Mouse (Mus musculus) spleen, postnatal 10 days (tissue): ENCODE data around the gene Fgfr2.

Experiments used
- DNase-seq, 2 experiments: peaks; one replicate each; pipeline ENCODE4 v3.0.0; 2021 to 2022; ENCODE audit warnings: low spot score in 2 of 2

Gene Fgfr2

DNA sequence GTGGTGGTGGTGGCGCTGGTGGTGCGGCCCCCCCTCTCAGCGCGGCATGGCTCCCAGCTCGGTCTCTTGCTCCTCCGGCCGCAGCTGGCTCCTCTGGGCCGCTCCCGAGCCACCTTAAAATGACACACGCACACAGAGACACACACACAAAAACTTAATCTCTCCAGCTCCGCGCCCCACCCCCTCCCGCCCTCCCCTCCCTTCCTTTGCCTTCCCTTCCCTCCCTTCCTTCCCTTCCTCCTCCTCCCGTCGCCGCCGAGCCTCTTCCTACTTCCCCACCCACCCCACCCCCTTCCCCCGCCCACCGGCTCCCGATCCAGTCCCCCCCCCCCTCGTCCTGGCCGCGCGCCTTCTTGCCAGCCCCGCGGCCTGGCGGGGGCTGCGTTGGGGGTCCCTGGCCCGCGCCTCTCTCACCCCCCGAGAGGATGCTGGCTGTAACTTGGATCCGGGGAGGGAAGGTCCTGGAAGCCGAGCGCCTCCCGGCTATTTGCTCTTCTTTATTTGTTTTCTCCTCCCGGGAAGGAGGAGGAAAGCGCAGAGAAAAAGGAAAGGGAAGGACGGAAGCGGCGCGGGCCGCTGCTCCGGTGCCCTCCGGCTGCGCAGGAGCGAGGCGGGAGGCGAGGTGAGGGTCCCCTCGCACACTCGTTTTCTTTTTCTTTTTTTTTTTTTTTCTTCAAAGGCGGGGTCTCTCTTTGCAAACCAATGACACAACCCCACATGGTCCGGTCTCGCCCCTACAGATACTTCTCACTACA is at the start of gene Fgfr2:
TSS of gene Fgfr2 (minus strand) at position 107 of the 755 bp plus-strand sequence.
- peak; percentile 14 to 37 for DNase-seq

DNA sequence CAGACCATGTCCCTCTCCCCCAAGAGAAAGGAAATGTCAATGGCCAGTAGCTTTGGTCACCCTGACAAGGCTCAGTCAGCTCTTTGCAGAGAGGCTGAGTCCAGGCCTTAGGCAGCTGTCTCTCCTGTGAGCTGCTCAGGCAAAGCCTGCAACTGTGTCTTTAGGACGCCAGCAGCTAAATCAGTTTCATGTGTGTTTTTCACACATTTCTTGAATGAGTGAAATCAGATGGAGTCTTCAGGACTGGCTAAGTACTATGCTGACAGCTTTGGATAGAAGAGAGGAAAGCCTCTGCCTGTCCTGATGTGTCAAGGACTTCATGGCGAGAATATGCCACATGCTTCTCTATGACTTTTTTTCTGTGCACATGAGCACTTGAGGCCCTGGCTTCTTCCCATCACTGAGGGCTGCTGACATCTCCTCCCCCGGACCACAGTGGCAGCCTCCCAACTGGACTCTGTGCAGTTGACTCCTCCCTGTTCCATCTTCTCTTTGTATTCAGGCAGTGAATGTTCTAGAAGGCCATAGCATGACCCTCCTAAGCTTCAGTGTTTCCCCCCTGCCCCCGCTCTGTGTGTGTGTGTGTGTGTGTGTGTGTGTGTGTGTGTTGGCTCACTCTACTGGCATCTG is 48.4 kb upstream of the Fgfr2 start:
- peak in 1 of 2 experiments; percentile 29 for DNase-seq

DNA sequence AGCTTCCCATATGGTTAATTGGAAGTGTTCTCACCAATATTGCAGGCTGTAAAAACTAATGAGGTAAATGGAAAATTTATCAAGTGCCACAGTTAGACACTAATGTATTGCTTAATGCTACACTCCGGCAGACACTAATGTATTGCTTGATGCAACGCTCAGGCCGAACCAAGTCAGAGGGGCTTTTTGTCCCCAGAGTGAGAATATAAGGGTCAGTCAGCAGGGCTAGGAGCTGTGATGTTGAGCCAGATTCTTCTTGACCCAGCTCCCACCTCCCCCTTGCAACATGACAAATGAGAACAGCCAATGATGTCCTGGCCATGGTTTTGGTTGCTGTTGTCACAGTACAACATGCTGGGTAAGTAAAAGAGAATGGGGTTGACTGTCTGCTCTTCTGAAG is 45.8 kb upstream of the Fgfr2 start:
- no peak for DNase-seq

DNA sequence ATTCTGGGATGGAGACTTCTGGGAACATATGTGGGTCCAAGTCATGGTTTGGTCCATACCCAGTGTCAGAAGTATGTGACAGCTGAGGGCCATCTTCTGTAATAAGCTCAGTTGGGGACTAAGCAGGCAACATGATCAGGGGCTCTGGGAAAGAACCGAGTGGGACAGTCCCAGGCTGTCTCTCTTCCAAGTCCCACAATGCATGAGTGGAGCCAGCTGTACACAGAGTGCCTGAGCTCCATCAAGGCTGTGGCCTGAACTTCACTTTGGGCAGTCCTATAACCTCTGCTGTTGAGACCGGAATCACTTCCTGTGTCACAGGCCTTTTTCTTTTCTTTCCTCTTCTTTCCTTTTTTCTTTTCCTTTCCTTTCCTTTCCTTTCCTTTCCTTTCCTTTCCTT is 44.8 kb upstream of the Fgfr2 start:
- no peak for DNase-seq

DNA sequence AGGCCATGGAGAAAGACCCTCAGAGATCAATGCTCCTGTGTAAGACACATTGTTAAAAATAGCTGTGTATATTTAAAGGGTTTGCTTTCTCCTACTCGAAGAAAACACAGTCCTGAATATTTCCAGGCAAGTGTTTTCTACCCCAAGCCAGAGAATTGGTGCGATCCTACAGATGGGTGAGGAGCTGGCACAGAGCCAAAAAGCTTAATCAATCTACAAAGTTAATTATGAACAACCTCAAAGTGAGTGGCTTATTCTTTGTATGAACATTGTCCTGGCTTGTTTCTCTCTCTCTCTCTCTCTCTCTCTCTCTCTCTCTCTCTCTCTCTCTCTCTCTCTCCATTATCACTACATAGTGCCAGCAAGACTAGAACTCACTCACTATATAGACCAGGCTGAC is 41.6 kb upstream of the Fgfr2 start:
- no peak for DNase-seq

DNA sequence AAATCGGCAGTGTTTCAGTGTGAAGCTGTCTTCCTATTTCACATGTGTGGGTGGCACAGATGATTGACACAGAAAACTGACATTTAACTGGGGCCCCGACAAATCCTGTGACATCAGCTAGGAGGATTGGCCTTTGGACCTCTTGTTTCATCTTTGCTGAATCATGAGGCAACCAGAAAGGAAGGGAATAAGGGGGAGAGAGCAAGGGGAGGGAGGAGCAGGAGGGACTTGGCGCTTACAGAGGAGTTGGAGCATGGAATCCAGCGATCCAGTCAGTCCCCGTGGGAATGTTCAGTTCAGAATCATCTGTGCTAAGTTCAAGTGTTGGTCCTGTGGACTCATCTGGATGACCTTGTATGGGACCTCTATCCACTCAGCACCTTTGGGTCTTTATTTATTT is 39.9 kb upstream of the Fgfr2 start:
- DNase-seq: no peak

DNA sequence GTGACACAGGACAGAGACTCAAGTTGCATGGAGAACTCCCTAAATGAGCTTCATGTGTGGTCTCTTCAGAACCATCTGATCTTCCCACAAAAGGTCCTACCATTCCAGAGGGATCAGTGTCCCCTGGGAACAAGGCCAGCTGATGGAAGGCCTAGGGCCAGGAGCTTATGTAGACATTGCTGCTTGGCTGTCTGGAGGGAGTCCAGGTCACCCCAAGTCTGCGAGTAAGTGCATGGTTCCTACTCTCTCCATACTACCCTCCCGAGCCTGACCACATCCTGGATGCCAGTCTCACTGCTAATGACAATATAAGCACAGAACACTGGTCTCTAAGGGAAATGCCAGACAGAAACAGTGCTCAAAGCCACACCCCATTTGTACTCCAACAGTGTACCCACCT is 39.0 kb upstream of the Fgfr2 start:
- DNase-seq: no peak

DNA sequence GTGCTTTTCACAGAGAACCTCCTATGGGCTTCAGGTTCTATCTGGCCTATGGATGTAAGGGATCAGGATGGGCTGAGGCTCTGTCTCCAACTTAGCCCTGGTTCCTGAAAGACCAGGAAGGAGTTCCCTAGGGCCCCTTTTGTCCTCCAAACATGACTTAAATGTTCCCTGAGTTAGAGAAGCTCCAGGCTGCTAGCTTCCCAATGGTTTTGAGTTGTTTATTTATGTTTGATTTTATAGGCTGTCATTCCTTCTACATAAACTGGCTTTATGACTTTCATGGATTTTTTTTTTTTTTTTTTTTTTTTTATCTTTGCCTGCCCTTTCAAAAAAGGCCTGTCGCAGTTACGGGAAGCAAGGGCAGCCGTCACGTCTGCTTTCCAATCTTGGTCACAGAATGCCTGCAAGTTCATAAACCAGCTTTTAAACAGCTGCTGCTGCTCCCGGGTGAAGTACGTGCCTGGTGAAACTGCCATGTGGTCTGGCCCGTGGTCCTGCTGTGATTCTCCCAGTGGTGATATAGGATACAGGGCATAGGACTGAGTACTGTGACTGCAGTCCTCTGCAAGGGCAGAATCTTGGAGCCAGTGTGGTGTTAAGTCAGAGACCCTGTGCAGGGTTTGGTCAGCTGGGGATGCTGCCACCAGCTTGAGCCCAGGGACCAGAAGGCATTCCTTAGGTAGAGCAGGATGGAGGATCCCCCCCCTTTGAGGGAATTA is 38.4 kb upstream of the Fgfr2 start:
- no peak for DNase-seq

DNA sequence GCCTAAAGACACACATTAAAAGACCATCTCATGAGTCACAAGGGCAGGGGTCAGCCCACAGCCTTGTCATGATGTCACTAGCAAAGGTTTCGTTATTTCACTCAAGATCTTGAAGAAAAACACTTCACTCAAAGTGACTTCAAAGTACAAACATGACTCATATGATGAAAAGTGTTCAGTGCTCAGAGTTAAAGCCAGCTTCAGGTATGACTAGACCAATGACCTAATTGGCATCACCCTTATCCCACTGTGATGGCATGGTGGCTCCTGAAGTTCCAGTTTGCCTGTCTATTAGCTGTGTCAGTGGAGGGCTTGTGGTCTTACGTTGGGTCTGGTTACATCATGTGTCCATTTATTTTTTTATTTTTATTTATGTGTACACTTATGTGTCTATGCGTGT is 36.4 kb upstream of the Fgfr2 start:
- DNase-seq: no peak

DNA sequence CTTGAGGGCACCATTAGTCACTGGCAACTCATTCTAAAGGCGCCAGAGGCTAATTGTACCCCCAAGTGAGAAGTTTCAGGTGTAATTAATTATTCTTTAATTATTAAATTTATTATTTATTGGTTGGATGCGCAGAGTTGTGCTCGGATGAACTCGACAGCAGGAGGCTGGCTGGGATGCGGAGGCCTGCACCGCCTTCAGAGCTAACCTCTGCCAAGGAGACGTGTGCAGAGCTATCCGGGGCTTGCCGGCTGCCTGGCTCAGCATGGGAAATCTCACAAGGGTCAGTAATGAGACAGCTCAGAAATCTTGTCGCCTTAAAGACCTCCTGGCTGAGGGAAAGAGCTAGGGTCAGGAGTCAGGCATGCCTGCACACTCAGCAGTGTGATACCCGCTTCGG is 32.5 kb upstream of the Fgfr2 start:
- DNase-seq: no peak

DNA sequence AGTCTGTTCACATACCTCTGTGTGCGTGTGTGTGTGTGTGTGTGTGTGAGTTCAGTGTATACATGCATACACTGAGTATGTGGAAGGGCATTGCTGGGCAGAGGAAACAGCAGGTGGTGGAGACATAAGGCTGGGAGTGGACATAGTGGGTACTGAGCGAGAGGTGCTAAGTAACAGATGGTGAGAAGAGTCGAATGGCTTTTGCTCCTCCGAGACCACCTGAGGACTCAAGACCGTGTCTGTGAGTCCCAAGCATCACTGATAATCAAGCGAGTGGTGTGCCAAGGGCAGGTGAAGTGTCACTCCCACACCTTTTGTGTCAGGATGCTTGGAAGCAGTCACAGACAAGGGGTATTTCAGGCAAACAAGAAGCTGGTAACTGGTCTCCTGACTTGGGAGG is 31.7 kb upstream of the Fgfr2 start:
- DNase-seq: no peak

DNA sequence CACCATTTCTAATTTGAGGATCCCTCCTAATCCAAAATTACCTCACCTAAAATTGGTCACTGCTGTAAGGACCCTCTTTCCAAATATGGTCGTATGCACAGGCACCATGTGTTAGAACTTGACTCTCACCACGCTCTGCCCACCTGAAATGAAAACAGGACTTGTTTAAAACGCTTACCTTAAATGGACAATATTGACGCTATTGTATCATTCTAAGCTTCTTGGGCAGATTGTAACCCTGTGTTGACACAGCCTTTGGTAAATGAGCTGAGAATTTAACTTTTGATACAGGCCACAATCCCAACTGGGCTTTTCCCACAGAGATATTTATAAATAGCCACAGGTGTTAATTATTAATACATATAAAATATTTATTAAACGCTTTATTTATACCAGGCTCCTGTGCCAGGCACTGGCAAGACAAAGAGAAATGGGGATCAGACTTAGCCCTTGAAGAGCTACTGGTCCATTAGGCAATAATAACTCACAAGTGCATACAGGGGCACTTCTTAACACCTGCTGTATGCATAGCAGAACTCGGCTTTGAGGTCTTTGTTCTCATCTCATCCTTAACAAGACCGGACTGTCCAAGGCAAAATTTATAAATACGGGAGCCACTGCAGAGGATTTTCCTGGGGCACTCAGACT is 16.7 kb upstream of the Fgfr2 start:
- no peak for DNase-seq

DNA sequence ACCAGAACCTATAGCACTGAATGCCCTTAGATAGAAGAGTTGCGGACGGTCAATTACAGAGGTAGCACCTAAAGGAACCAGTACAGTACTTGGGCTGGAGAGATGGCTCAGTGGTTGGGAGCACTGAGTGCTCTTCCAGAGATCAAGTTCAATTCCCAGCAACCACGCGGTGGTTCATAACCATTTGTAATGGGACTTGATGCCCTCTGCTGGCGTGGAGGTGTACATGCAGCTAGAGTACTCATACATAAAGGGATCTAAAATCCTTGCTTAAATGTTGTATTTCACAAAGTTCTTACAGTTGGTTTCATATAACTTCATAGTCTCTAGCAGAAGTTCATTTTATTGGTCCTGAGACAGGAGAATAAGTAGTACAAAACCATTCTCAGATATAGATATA is 10.4 kb upstream of the Fgfr2 start:
- peak in 1 of 2 experiments; percentile 28 for DNase-seq

DNA sequence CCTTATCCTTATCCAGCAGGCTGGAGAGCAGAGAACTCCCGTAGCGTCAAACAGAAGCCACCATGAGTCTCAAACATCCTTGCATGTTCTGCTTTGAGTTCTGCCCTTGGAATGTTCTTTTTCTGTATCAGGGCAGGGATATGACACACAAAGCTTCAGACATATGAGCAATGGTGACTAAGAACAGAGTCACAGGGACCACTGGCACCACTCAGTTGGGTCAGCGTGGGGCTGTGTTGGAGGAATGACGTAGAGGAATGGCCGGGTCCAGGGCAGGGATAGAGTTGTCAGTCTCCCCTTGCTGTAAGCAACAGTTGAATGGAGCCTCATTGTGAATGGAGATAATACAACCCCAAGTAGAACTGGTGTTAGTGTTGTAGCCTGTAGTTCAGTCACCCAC is 9.6 kb upstream of the Fgfr2 start:
- no peak for DNase-seq

DNA sequence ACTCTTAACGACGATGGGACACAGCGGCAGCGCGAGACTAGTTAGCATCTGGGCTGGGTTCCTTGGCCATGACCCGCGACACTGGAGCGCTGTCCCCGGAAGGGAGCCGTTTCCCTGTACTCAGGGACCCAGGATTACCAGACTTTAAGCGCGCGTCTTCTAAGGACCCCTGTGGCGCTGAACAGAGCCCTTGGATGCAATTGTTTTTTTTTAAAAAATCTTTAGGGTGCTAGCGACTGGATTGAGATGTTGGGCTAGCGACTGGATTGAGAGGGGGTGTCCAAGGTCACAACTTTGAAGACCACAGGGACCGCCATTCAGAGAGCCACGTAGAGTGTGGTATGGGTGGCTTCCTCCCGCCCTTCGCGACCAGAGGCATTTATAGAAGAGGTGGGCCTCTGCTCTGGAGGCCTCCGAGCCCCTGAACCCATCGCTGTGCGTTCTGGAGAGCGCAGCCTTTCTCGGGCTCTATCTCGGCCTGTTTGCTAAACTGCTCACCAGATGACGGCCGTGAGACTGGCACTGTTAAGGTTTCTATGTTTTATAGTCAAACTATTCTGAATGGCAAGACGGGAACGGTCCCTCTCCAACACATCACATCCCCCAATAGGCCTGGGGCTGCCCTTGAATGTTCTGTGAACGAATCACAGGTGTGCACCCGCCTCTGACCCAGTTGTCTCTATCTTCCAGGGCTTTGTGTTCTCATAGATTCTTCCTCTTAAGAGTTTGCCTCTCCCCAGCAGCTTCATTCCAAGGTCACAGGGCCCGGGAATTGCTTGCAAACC is 1.7 kb upstream of the Fgfr2 start:
- DNase-seq: no peak

DNA sequence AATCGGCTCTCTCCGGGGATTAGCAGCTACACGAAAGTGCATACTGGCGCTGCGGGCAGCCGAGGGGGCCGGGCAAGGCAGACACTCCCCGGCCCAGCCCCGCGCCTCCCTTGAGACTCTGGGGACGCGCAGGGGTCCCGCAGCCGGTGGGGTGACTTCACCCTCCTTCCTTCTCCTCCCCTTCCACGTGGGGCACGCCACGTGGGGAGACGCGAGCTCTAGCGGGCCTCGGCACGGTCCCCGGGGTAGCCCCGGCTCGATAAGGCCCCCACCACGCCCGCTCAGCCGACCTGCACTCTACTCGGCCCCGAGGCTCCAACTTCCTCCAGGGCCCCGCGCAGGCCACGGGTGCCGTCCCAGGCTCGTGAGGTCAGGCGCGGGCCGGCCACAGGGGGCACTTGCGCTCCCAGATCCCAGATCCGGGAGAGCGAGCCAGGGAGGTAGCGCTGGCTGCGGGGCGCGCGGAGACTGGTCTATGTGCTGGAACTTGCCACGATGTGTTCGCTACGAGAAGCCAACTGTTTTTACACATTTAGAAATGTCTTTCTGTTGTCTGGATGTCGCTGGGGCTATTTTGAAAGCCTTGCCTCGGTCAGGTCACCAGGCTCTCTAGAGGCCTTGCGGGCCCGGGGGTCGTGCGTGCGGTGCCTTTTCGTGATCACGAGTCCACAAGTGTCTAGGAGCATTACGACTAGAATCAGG is 1.0 kb upstream of the Fgfr2 start, which contains the start of gene Ctbp2:
TSS of gene Ctbp2 (minus strand) at position 356 of the 702 bp plus-strand sequence.
- peak; percentile 62 to 74 for DNase-seq

DNA sequence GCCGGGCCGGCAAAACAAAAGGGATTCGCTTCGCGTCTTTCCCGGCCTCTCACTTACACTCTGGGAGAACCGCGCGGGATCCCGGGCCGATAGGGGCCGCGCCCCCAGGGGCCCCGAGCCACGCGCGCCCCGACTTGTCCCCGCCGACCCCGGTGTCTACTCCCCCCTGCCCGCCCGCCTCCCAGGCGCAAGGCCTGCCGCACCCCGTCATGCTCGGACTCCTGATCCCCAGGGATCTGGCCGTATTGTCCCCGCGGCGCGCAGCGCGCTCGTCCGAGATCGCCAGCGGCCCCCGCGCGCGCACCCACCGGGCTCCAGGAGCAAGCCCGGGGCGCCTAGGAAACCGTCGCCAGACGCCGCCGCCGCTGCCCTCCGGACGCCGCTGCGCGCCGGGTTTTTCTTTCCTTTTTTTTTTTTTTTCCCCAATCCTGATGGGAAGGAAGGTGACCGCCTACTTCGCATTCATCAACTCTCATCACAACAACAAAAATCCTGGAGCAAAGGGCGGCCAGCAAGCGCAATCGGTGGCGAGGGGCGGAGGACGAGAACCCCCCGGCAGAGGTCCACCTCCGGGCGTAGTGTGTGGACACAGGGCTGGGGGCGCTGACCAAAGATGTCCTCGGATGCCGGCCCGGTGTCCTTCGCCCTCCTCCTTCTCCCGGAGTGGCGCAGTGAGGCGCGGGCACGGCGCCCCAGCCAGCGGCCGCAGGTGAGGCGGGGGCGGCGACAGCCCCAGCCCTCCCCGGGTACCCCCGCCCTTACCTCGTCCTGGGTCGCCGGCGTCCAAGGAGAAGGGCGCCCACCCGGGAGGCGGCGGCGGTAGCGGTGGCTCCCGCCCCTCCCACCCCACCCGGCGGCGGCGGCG is 539 bp downstream of the Fgfr2 start:
- peak; percentile 29 to 34 for DNase-seq

DNA sequence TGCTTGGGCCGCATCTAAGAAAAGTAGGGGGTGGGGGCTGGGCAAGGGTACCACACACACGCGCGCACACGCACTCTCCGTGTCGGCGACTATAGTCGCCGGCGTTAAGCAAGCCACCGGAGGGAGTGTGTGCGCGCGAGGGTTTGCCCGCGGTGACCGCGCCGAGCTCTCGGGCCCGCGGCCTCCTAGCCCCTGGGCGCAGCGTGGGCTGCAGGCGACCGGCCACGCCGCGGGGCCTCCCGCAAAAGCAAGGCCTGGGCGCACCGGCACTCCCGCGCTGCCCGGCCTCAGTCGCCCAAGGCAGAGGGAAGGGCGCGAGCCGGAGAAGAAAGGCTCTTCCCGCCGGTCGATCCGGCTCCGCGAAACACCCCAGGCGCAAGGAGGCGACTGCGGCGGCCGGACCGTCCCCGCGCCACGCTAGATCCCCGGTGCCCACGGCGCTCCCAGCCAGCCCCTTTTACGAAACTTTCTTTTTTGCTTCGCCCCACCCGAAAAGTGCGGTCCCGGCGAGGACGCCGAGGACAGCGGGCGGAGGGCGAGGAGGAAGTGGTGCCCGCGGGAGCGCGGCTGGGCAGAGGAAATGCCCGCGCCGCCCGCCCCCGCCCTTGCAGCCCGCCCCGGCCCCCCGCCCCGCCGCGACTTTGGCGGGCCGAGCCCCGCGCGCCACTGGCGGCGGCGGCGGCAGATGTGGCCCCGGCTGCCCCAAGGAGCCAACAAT is 1.3 kb downstream of the Fgfr2 start:
- DNase-seq: peak; percentile 25 to 32

DNA sequence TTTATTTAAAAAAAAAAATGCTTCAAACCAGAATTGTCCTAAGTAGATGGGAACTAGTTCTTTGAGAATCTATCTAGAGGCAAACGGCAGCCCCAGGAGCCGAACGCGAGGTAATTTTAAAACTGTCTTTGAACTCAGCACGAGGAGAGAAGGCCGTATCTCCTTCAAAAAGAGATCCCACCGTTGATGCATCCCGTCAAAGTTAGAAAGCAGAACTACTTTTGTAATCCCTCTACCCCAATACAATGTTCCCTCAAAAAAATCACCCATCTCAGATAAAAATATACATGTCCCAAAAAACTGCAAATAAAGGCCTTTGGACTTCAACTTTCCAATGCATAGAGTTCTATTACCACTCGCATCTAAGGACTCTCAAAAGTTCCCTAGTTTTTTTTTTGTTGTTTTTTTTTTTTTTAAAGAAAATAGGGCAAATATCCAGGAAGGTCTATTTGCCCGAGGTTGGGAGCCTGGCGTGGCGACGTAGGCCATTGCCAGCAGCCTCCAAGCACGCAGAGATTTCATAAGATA is 2.0 kb downstream of the Fgfr2 start:
- no peak for DNase-seq
